Mouse (Mus musculus) midbrain, embryonic 10.5 days (tissue): ENCODE measurements around the gene C1qtnf1. TPM values are rescaled to one million over a fixed set of nuclear protein-coding genes. Genes with fewer than 3 reads are reported as not detected.

ENCODE experiments used
- DNase-seq: peaks from one replicate; pipeline ENCODE4 v3.0.0-alpha.2; 2017; ENCODE audit warnings: low spot score
- H3K27ac ChIP-seq: fragments of 300-500 bp; sonication (generic); replicated peaks from 2 replicates; pipeline ENCODE4 v1.5.1; 2016; ENCODE audit warnings: mild to moderate bottlenecking
- H3K27me3 ChIP-seq: fragments of 300-500 bp; sonication (generic); 2 replicates; pipeline ENCODE4 v1.6.1; 2016; ENCODE audit warnings: low read depth, mild to moderate bottlenecking; ENCODE audit not compliant: poor library complexity, severe bottlenecking
- H3K36me3 ChIP-seq: fragments of 300-500 bp; sonication (generic); 2 replicates; pipeline ENCODE4 v1.6.1; 2016; ENCODE audit warnings: mild to moderate bottlenecking, moderate library complexity
- H3K4me1 ChIP-seq: fragments of 300-500 bp; sonication (generic); 2 replicates; pipeline ENCODE4 v1.6.1; 2016
- H3K4me3 ChIP-seq: fragments of 300-500 bp; sonication (generic); 2 replicates; pipeline ENCODE4 v1.5.1; 2016; ENCODE audit warnings: mild to moderate bottlenecking, moderate library complexity
- H3K9me3 ChIP-seq: fragments of 300-500 bp; sonication (generic); replicated peaks from 2 replicates; pipeline ENCODE4 v1.6.1; 2016; ENCODE audit warnings: mild to moderate bottlenecking
- WGBS: fragments of 180-500 bp; shearing (Covaris S2); methylation state at CpG from one replicate; pipeline ENCODE4 v1.1.7; 2016; 5-methylcytosine and 5-hydroxymethylcytosine counted together
- polyA plus RNA-seq: library from polyadenylated mRNA; unstranded; fragments of >200 nt; fragmentation: Nextera tagmentation; extraction: Ambion mirVana; gene quantifications from 2 replicates; pipeline ENCODE4 v1.2.1, GENCODE M21; 2016

Gene C1qtnf1
- polyA plus RNA-seq, 1 experiment from 2014 or later = 2.0 TPM

- no peak for DNase-seq
- no peak overlapping the region for H3K27ac ChIP-seq
- no peak overlapping the region for H3K4me3 ChIP-seq
- no peaks in the 10 kb centered on the region for H3K36me3 ChIP-seq
- H3K4me1 ChIP-seq = peaks cover 45% of the 10 kb centered on the region
- no peaks in the 10 kb centered on the region for H3K9me3 ChIP-seq
- peaks cover 49% of the 10 kb centered on the region for H3K27me3 ChIP-seq
- WGBS = 58% methylated on average over 4 of the region's 4 CpGs
These were observed 2.4 kb downstream of the C1qtnf1 start for GRCm38 (mm10) chr11:118430291-118430885.

GRCm38 (mm10) chr11:118431100-118431948, 3.3 kb downstream of the C1qtnf1 start:
- Histone ChIP-seq H3K27me3 (peaks cover 43% of the 10 kb centered on the region), H3K4me1 (peaks cover 45% of the 10 kb centered on the region), H3K36me3 (no peaks in the 10 kb centered on the region), H3K4me3 (no peak overlapping the region), H3K27ac (no peak overlapping the region), H3K9me3 (no peaks in the 10 kb centered on the region)
- no peak for DNase-seq
- WGBS = 83% methylated on average over 16 of the region's 16 CpGs

GRCm38 (mm10) chr11:118433398-118433868, 5.4 kb downstream of the C1qtnf1 start:
- H3K27ac ChIP-seq = no peak overlapping the region
- H3K4me3 ChIP-seq = no peak overlapping the region; the same call in 1 of the 2 replicates
- 78% methylated on average over 10 of the region's 10 CpGs for WGBS
- H3K36me3 ChIP-seq = no peaks in the 10 kb centered on the region
- no peaks in the 10 kb centered on the region for H3K9me3 ChIP-seq
- peaks cover 28% of the 10 kb centered on the region for H3K27me3 ChIP-seq
- H3K4me1 ChIP-seq = peaks cover 43% of the 10 kb centered on the region
- DNase-seq = no peak

GRCm38 (mm10) chr11:118434093-118434492, 6.1 kb downstream of the C1qtnf1 start:
- H3K4me1 ChIP-seq = peaks cover 43% of the 10 kb centered on the region
- no peak for DNase-seq
- no peaks in the 10 kb centered on the region for H3K9me3 ChIP-seq
- no peaks in the 10 kb centered on the region for H3K36me3 ChIP-seq
- no peak overlapping the region; the same call in 1 of the 2 replicates for H3K4me3 ChIP-seq
- H3K27ac ChIP-seq = peak overlapping the region; percentile 43; the same call in 1 of the 2 replicates
- 64% methylated on average over 13 of the region's 13 CpGs for WGBS
- peaks cover 22% of the 10 kb centered on the region for H3K27me3 ChIP-seq

GRCm38 (mm10) chr11:118436471-118436935, 8.5 kb downstream of the C1qtnf1 start:
- H3K27me3 ChIP-seq = peaks cover 5% of the 10 kb centered on the region; the same call in 1 of the 2 replicates
- 39% methylated on average over 6 of the region's 6 CpGs for WGBS
- no peak overlapping the region; the same call in 1 of the 2 replicates for H3K27ac ChIP-seq
- no peak overlapping the region for H3K4me3 ChIP-seq
- no peak for DNase-seq
- no peaks in the 10 kb centered on the region for H3K9me3 ChIP-seq
- H3K4me1 ChIP-seq = peaks cover 50% of the 10 kb centered on the region
- no peaks in the 10 kb centered on the region for H3K36me3 ChIP-seq

- peaks cover 41% of the 10 kb centered on the region for H3K4me1 ChIP-seq
- H3K9me3 ChIP-seq = no peaks in the 10 kb centered on the region
- H3K36me3 ChIP-seq = no peaks in the 10 kb centered on the region
- no peak overlapping the region for H3K4me3 ChIP-seq
- H3K27me3 ChIP-seq = peaks cover 10% of the 10 kb centered on the region
- DNase-seq = peak; percentile 33
- peak overlapping the region; percentile 81 for H3K27ac ChIP-seq
- 17% methylated on average over 11 of the region's 11 CpGs for WGBS
These were observed 10.8 kb downstream of the C1qtnf1 start for GRCm38 (mm10) chr11:118438665-118439414.

GRCm38 (mm10) chr11:118442691-118443090, 14.7 kb downstream of the C1qtnf1 start:
- no peak for DNase-seq
- WGBS = 89% methylated on average over 13 of the region's 13 CpGs
- Histone ChIP-seq H3K27ac (no peak overlapping the region), H3K4me1 (peaks cover 26% of the 10 kb centered on the region), H3K36me3 (no peaks in the 10 kb centered on the region), H3K4me3 (no peak overlapping the region), H3K27me3 (peaks cover 21% of the 10 kb centered on the region), H3K9me3 (no peaks in the 10 kb centered on the region)

GRCm38 (mm10) chr11:118443201-118443970, 15.4 kb downstream of the C1qtnf1 start:
- peaks cover 21% of the 10 kb centered on the region for H3K27me3 ChIP-seq
- peaks cover 19% of the 10 kb centered on the region for H3K4me1 ChIP-seq
- no peak overlapping the region for H3K27ac ChIP-seq
- H3K4me3 ChIP-seq = no peak overlapping the region
- 34% methylated on average over 11 of the region's 11 CpGs for WGBS
- peak; percentile 74 for DNase-seq
- no peaks in the 10 kb centered on the region for H3K9me3 ChIP-seq
- H3K36me3 ChIP-seq = no peaks in the 10 kb centered on the region

- DNase-seq = peak; percentile 76
- no peaks in the 10 kb centered on the region for H3K4me1 ChIP-seq
- H3K27ac ChIP-seq = no peak overlapping the region
- peaks cover 21% of the 10 kb centered on the region for H3K27me3 ChIP-seq
- H3K36me3 ChIP-seq = no peaks in the 10 kb centered on the region
- 16% methylated on average over 3 of the region's 3 CpGs for WGBS
- no peak overlapping the region for H3K4me3 ChIP-seq
- no peaks in the 10 kb centered on the region for H3K9me3 ChIP-seq
These were observed 17.8 kb downstream of the C1qtnf1 start for GRCm38 (mm10) chr11:118445843-118446242.

GRCm38 (mm10) chr11:118447346-118447745, 19.3 kb downstream of the C1qtnf1 start:
- Histone ChIP-seq H3K4me1 (no peaks in the 10 kb centered on the region), H3K4me3 (no peak overlapping the region), H3K9me3 (no peaks in the 10 kb centered on the region), H3K27me3 (peaks cover 21% of the 10 kb centered on the region), H3K36me3 (no peaks in the 10 kb centered on the region), H3K27ac (no peak overlapping the region)
- DNase-seq = no peak
- WGBS = 79% methylated on average over 4 of the region's 4 CpGs

GRCm38 (mm10) chr11:118448385-118448784, 20.4 kb downstream of the C1qtnf1 start:
- DNase-seq = no peak
- H3K27me3 ChIP-seq = peaks cover 19% of the 10 kb centered on the region
- no peaks in the 10 kb centered on the region for H3K9me3 ChIP-seq
- no peaks in the 10 kb centered on the region for H3K36me3 ChIP-seq
- H3K4me3 ChIP-seq = no peak overlapping the region
- no peaks in the 10 kb centered on the region for H3K4me1 ChIP-seq
- H3K27ac ChIP-seq = no peak overlapping the region
- 87% methylated on average over 8 of the region's 8 CpGs for WGBS

- no peaks in the 10 kb centered on the region for H3K9me3 ChIP-seq
- DNase-seq = no peak
- peaks cover 3% of the 10 kb centered on the region; the same call in 1 of the 2 replicates for H3K27me3 ChIP-seq
- H3K36me3 ChIP-seq = no peaks in the 10 kb centered on the region
- no peak overlapping the region for H3K27ac ChIP-seq
- no peak overlapping the region for H3K4me3 ChIP-seq
- 90% methylated on average over 6 of the region's 6 CpGs for WGBS
- H3K4me1 ChIP-seq = peaks cover 8% of the 10 kb centered on the region; the same call in 1 of the 2 replicates
These were observed 23.2 kb downstream of the C1qtnf1 start for GRCm38 (mm10) chr11:118451211-118451610.
